24 mouse cellular contexts compared by ENCODE assay signal in the genomic region with DNA sequence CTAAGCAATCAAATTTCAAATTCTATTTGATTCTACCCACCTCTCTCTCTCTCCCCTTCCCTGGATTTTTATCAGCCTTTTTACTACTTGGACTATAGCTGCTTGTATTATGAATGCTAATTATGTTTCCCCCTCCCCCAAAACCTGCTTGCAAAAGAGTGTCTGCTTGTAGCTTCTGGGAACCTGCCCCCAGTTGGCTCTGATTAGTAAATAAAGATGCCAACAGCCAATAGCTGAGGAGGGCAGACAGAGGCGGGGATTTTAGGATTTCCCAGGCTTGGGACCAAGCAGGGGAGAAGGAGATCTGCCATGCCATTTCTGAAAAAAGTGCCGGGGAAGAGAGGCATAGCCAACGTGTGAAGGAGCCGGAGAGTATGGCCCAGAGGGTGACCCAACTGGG.
DNase-seq lines count a peak whose midpoint lies in the region; ATAC-seq and TF ChIP-seq lines count a peak whose summit lies in the region.
"Had no signal": no experiment of that assay in that cellular context is flagged by ENCODE, and none has a peak within 500 bp of the region (broad histone marks: within the 10 kb centered on the region; RNA-seq: fewer than 3 reads in every experiment).

No protein-coding gene starts in this region.

- no peak overlapping the region for H3K4me3 ChIP-seq in forebrain, embryonic 14.5 days (ENCODE audit: low read depth, low read length)
- no peak overlapping the region for H3K4me3 ChIP-seq in forebrain, postnatal 0 days (ENCODE audit: low read depth, low read length)
- H3K4me3 ChIP-seq in hindbrain, postnatal 0 days (ENCODE audit: low read length) = no peak overlapping the region
- no peak overlapping the region for H3K4me3 ChIP-seq in hindbrain, embryonic 14.5 days (replicated peaks; ENCODE audit: low read length)
- H3K4me3 ChIP-seq: embryonic facial prominence, embryonic 10.5 days; embryonic facial prominence, embryonic 13.5 days; erythroblast, embryonic 14.5 days; gastrocnemius, adult 2 months; hindbrain, embryonic 12.5 days had no signal

- DNase-seq in forebrain, embryonic 14.5 days (ENCODE audit: low spot score) = peak; percentile 68
- DNase-seq in forebrain, postnatal 0 days = no peak
- peak; percentile 26 for DNase-seq in hindbrain, postnatal 0 days (ENCODE audit: low spot score)
- no peak for DNase-seq in hindbrain, embryonic 14.5 days (ENCODE audit: low spot score)
- peak; percentile 87 for DNase-seq in adipocyte (ENCODE audit: low spot score)
- DNase-seq in brain, embryonic 14.5 days (ENCODE audit: low read depth) = peak; percentile 76
- DNase-seq: adrenal gland, adult 8-10 months; adrenal gland, postnatal 25 days; cerebellum, adult 2 months; cerebellum, adult 9-11 months; cerebellum, postnatal 36 days; embryo, embryonic 11 days; gastrocnemius, adult 2 months; gastrocnemius, postnatal 14 days; kidney, adult 18-20 months had no signal

- no peak overlapping the region for H3K9ac ChIP-seq in forebrain, embryonic 14.5 days (ENCODE audit: low read length)
- no peak overlapping the region for H3K9ac ChIP-seq in forebrain, postnatal 0 days
- no peak overlapping the region for H3K9ac ChIP-seq in hindbrain, postnatal 0 days (replicated peaks; ENCODE audit: low read length)
- H3K9ac ChIP-seq in hindbrain, embryonic 14.5 days = no peak overlapping the region
- H3K9ac ChIP-seq: embryonic facial prominence, embryonic 13.5 days; hindbrain, embryonic 12.5 days had no signal

- no peak for TF ChIP-seq POLR2A in brain, embryonic 14.5 days (IDR thresholded peaks at IDR 0.05; ENCODE audit: borderline replicate concordance, extremely low read depth, insufficient read depth, insufficient read length, poor library complexity, severe bottlenecking)

- peaks cover 3% of the 10 kb centered on the region for H3K4me1 ChIP-seq in forebrain, embryonic 14.5 days (ENCODE audit: control insufficient read depth, insufficient read depth, low read length)
- no peaks in the 10 kb centered on the region for H3K4me1 ChIP-seq in forebrain, postnatal 0 days (ENCODE audit: insufficient read depth)
- H3K4me1 ChIP-seq in hindbrain, postnatal 0 days (ENCODE audit: insufficient read depth, low read length) = no peaks in the 10 kb centered on the region
- no peaks in the 10 kb centered on the region for H3K4me1 ChIP-seq in hindbrain, embryonic 14.5 days (replicated peaks; ENCODE audit: control insufficient read depth, insufficient read depth, low read length)
- H3K4me1 ChIP-seq: embryonic facial prominence, embryonic 10.5 days; embryonic facial prominence, embryonic 13.5 days had no signal

- H3K36me3 ChIP-seq in forebrain, embryonic 14.5 days (ENCODE audit: control insufficient read depth, insufficient read depth, low read length) = no peaks in the 10 kb centered on the region
- H3K36me3 ChIP-seq in forebrain, postnatal 0 days (ENCODE audit: insufficient read depth) = no peaks in the 10 kb centered on the region
- no peaks in the 10 kb centered on the region for H3K36me3 ChIP-seq in hindbrain, postnatal 0 days (ENCODE audit: insufficient read depth, low read length)
- no peaks in the 10 kb centered on the region for H3K36me3 ChIP-seq in hindbrain, embryonic 14.5 days (replicated peaks; ENCODE audit: control insufficient read depth, insufficient read depth)
- H3K36me3 ChIP-seq: embryonic facial prominence, embryonic 10.5 days; embryonic facial prominence, embryonic 13.5 days; hindbrain, embryonic 12.5 days had no signal

- TF ChIP-seq CTCF in forebrain, postnatal 0 days (IDR thresholded peaks at IDR 0.05; ENCODE audit: low read depth) = no peak
- no peak for TF ChIP-seq CTCF in hindbrain, postnatal 0 days (IDR thresholded peaks at IDR 0.05; ENCODE audit: low read depth)
- TF ChIP-seq CTCF in brain, embryonic 14.5 days (IDR thresholded peaks at IDR 0.05; ENCODE audit: borderline replicate concordance, extremely low read depth, insufficient read depth, insufficient read length) = no peak

- no peaks in the 10 kb centered on the region for H3K27me3 ChIP-seq in forebrain, embryonic 14.5 days (replicated peaks; ENCODE audit: control insufficient read depth, insufficient read depth, low read length)
- no peaks in the 10 kb centered on the region for H3K27me3 ChIP-seq in forebrain, postnatal 0 days (ENCODE audit: insufficient read depth, low read length)
- H3K27me3 ChIP-seq in hindbrain, postnatal 0 days (ENCODE audit: insufficient read depth, low read length) = no peaks in the 10 kb centered on the region
- H3K27me3 ChIP-seq in hindbrain, embryonic 14.5 days (ENCODE audit: control insufficient read depth, insufficient read depth, low read length) = no peaks in the 10 kb centered on the region
- H3K27me3 ChIP-seq: embryonic facial prominence, embryonic 13.5 days; hindbrain, embryonic 12.5 days had no signal

- 34% methylated on average over 4 of the region's 4 CpGs for WGBS in forebrain, embryonic 14.5 days
- 26% methylated on average over 4 of the region's 4 CpGs for WGBS in forebrain, postnatal 0 days
- WGBS in hindbrain, postnatal 0 days = 30% methylated on average over 4 of the region's 4 CpGs
- 39% methylated on average over 4 of the region's 4 CpGs for WGBS in hindbrain, embryonic 14.5 days

- no peak overlapping the region for H3K4me2 ChIP-seq in forebrain, embryonic 14.5 days (ENCODE audit: low read length)
- H3K4me2 ChIP-seq in forebrain, postnatal 0 days (ENCODE audit: low read depth) = no peak overlapping the region
- H3K4me2 ChIP-seq in hindbrain, postnatal 0 days (ENCODE audit: low read depth, low read length) = no peak overlapping the region
- H3K4me2 ChIP-seq in hindbrain, embryonic 14.5 days (replicated peaks) = no peak overlapping the region
- H3K4me2 ChIP-seq: embryonic facial prominence, embryonic 13.5 days; heart, embryonic 11.5 days; hindbrain, embryonic 12.5 days had no signal

- ATAC-seq in forebrain, embryonic 14.5 days = peak; percentile 55; the same call in 1 of the 2 replicates
- ATAC-seq in forebrain, postnatal 0 days = no peak
- 0 out of 2 replicates have a peak, but pooled peaks have one; percentile 12 for ATAC-seq in hindbrain, postnatal 0 days
- ATAC-seq in hindbrain, embryonic 14.5 days (ENCODE audit: low FRiP score) = no peak
- ATAC-seq: CD4-positive, CD25-positive, alpha-beta regulatory T cell, adult 4 months; hindbrain, embryonic 16.5 days; inflammation-experienced regulatory T-cells, adult 6 months; intestine, embryonic 16.5 days had no signal

- H3K9me3 ChIP-seq in forebrain, embryonic 14.5 days (replicated peaks; ENCODE audit: control insufficient read depth, low read length) = no peaks in the 10 kb centered on the region
- H3K9me3 ChIP-seq in forebrain, postnatal 0 days (ENCODE audit: low read length) = no peaks in the 10 kb centered on the region
- H3K9me3 ChIP-seq in hindbrain, postnatal 0 days (ENCODE audit: low read length) = no peaks in the 10 kb centered on the region
- no peaks in the 10 kb centered on the region for H3K9me3 ChIP-seq in hindbrain, embryonic 14.5 days (ENCODE audit: control insufficient read depth, low read length)
- H3K9me3 ChIP-seq: embryonic facial prominence, embryonic 10.5 days; embryonic facial prominence, embryonic 13.5 days; hindbrain, embryonic 12.5 days had no signal

- H3K27ac ChIP-seq in forebrain, embryonic 14.5 days (ENCODE audit: low read depth, low read length) = no peak overlapping the region
- H3K27ac ChIP-seq in forebrain, postnatal 0 days (ENCODE audit: low read depth, low read length) = no peak overlapping the region
- no peak overlapping the region for H3K27ac ChIP-seq in hindbrain, postnatal 0 days
- H3K27ac ChIP-seq in hindbrain, embryonic 14.5 days = no peak overlapping the region
- H3K27ac ChIP-seq: embryonic facial prominence, embryonic 10.5 days; embryonic facial prominence, embryonic 13.5 days; gastrocnemius, adult 2 months; hindbrain, embryonic 12.5 days had no signal

Comparison
In these comparisons a context has a peak if more than half of its experiments do, and no peak if none do; other contexts are left out.
1. ATAC-seq: peak in forebrain, embryonic 14.5 days (single experiment) and hindbrain, postnatal 0 days (single experiment); none in forebrain, postnatal 0 days (single experiment) and hindbrain, embryonic 14.5 days (single experiment).
2. DNase-seq: peak in forebrain, embryonic 14.5 days (single experiment), hindbrain, postnatal 0 days (single experiment), adipocyte (single experiment) and brain, embryonic 14.5 days (single experiment); none in forebrain, postnatal 0 days (single experiment) and hindbrain, embryonic 14.5 days (single experiment).